ENCODE assay signal across 28 mouse cellular contexts in genomic region chr2:116800141-116800540, GRCm38 (mm10).
"Had no signal": no experiment of that assay in that cellular context is flagged by ENCODE, and none has a peak within 500 bp of the region (broad histone marks: within the 10 kb centered on the region; RNA-seq: fewer than 3 reads in every experiment).

No protein-coding gene starts in this region.

- H3K27me3 ChIP-seq: embryonic facial prominence, embryonic 12.5 days; embryonic facial prominence, embryonic 13.5 days; embryonic facial prominence, embryonic 15.5 days; forebrain, embryonic 12.5 days; forebrain, embryonic 13.5 days; forebrain, embryonic 15.5 days had no signal

- ATAC-seq: forebrain, embryonic 13.5 days; forebrain, embryonic 14.5 days; forebrain, embryonic 15.5 days; forebrain, embryonic 16.5 days; forebrain, postnatal 0 days had no signal

- DNase-seq: cerebellum, adult 2 months; cerebellum, adult 8-10 months; cerebellum, adult 9-10 months; cerebellum, adult 9-11 months; cerebellum, postnatal 10 days; cerebellum, postnatal 14 days; cerebellum, postnatal 25 days; cerebellum, postnatal 36 days; embryo, embryonic 11 days; forebrain, postnatal 0 days; gastrocnemius, adult 2 months; gastrocnemius, postnatal 10 days; gastrocnemius, postnatal 14 days; gastrocnemius, postnatal 25 days; gastrocnemius, postnatal 36 days; heart, adult 18-20 months; heart, adult 2 months had no signal

- H3K27ac ChIP-seq: embryonic facial prominence, embryonic 10.5 days; embryonic facial prominence, embryonic 12.5 days; embryonic facial prominence, embryonic 13.5 days; embryonic facial prominence, embryonic 15.5 days; forebrain, embryonic 10.5 days; forebrain, embryonic 12.5 days; forebrain, embryonic 13.5 days; forebrain, embryonic 15.5 days; gastrocnemius, adult 2 months; heart, adult 2 months had no signal

- H3K4me3 ChIP-seq: embryonic facial prominence, embryonic 10.5 days; embryonic facial prominence, embryonic 12.5 days; embryonic facial prominence, embryonic 13.5 days; embryonic facial prominence, embryonic 15.5 days; erythroblast, embryonic 14.5 days; forebrain, embryonic 10.5 days; forebrain, embryonic 12.5 days; forebrain, embryonic 13.5 days; forebrain, embryonic 15.5 days; gastrocnemius, adult 2 months; heart, adult 2 months had no signal

- H3K4me2 ChIP-seq: embryonic facial prominence, embryonic 12.5 days; embryonic facial prominence, embryonic 13.5 days; embryonic facial prominence, embryonic 15.5 days; forebrain, embryonic 12.5 days; forebrain, embryonic 13.5 days; forebrain, embryonic 15.5 days had no signal

- H3K4me1 ChIP-seq: embryonic facial prominence, embryonic 10.5 days; embryonic facial prominence, embryonic 12.5 days; embryonic facial prominence, embryonic 13.5 days; embryonic facial prominence, embryonic 15.5 days; forebrain, embryonic 10.5 days; forebrain, embryonic 12.5 days; forebrain, embryonic 13.5 days; forebrain, embryonic 15.5 days had no signal

- H3K9ac ChIP-seq: embryonic facial prominence, embryonic 12.5 days; embryonic facial prominence, embryonic 13.5 days; embryonic facial prominence, embryonic 15.5 days; forebrain, embryonic 12.5 days; forebrain, embryonic 13.5 days; forebrain, embryonic 15.5 days; forebrain, postnatal 0 days had no signal

- H3K9me3 ChIP-seq: embryonic facial prominence, embryonic 10.5 days; embryonic facial prominence, embryonic 12.5 days; embryonic facial prominence, embryonic 13.5 days; embryonic facial prominence, embryonic 15.5 days; forebrain, embryonic 10.5 days; forebrain, embryonic 12.5 days; forebrain, embryonic 13.5 days; forebrain, embryonic 15.5 days had no signal

- H3K36me3 ChIP-seq: embryonic facial prominence, embryonic 10.5 days; embryonic facial prominence, embryonic 12.5 days; embryonic facial prominence, embryonic 13.5 days; embryonic facial prominence, embryonic 15.5 days; forebrain, embryonic 10.5 days; forebrain, embryonic 12.5 days; forebrain, embryonic 15.5 days had no signal
